Mouse (Mus musculus): Measurements from ENCODE around the gene Upp2.

- TF ChIP-seq CTCF (IDR thresholded peaks at IDR 0.05; ENCODE audit: low read depth, low read length) (no peak), GATA1 (IDR thresholded peaks at IDR 0.05; ENCODE audit: borderline replicate concordance, low read length) (no peak), TAL1 (conservative IDR thresholded peaks at IDR 0.05; ENCODE audit: low read depth, low read length) (no peak), POLR2AphosphoS5 (IDR thresholded peaks at IDR 0.05; ENCODE audit: insufficient replicate concordance, low read depth, low read length) (no peak), GATA2 (IDR thresholded peaks at IDR 0.05; ENCODE audit: borderline replicate concordance, low read depth, low read length) (no peak)
Observed at GRCm38 (mm10) chr2:58752891-58753290, 185.8 kb downstream of the Upp2 start.
